Mouse (Mus musculus) liver, adult 2 months (tissue): ENCODE results near the gene Cbwd1. TPM values are rescaled to one million over a fixed set of nuclear protein-coding genes. Genes with fewer than 3 reads are reported as not detected.

Experiments used
- DNase-seq: peaks from one replicate; pipeline ENCODE4 v3.0.0-alpha.2; 2011; ENCODE audit warnings: low read depth, low spot score; ENCODE audit errors: extremely low read depth
- H3K27ac ChIP-seq: fragments of 200-500 bp; replicated peaks from 2 replicates; pipeline ENCODE4 v1.5.1; 2012; ENCODE audit warnings: low read depth, mild to moderate bottlenecking, control low read depth, inconsistent platforms, low read length; ENCODE audit not compliant: insufficient read depth
- H3K27me3 ChIP-seq: fragments of 200-500 bp; 2 replicates; pipeline ENCODE4 v1.6.1; 2012; ENCODE audit warnings: mild to moderate bottlenecking, moderate library complexity, low read length, inconsistent platforms; ENCODE audit not compliant: control insufficient read depth, insufficient read depth
- H3K36me3 ChIP-seq: fragments of 200-500 bp; 2 replicates; pipeline ENCODE4 v1.6.1; 2012; ENCODE audit warnings: low read length, inconsistent platforms; ENCODE audit not compliant: control insufficient read depth, insufficient read depth
- H3K4me1 ChIP-seq: fragments of 200-500 bp; 2 replicates; pipeline ENCODE4 v1.6.1; 2011; ENCODE audit warnings: low read length; ENCODE audit not compliant: control insufficient read depth, insufficient read depth
- H3K4me3 ChIP-seq: fragments of 200-500 bp; 2 replicates; pipeline ENCODE4 v1.5.1; 2011; ENCODE audit warnings: low read depth, mild to moderate bottlenecking, control low read depth, low read length, moderate library complexity; ENCODE audit not compliant: insufficient read depth
- H3K79me2 ChIP-seq: fragments of 200-500 bp; 2 replicates; pipeline ENCODE4 v1.6.1; 2012; ENCODE audit warnings: inconsistent platforms, mild to moderate bottlenecking, low read length, moderate library complexity; ENCODE audit not compliant: control insufficient read depth, insufficient read depth
- H3K9ac ChIP-seq: fragments of 200-500 bp; 2 replicates; pipeline ENCODE4 v1.6.1; 2012; ENCODE audit warnings: low read depth, mild to moderate bottlenecking, control low read depth, inconsistent platforms, low read length
- CTCF ChIP-seq: fragments of 200-500 bp; IDR thresholded peaks from 2 replicates; pipeline ENCODE4 v1.5.1; 2011; ENCODE audit warnings: low read depth, low read length, control low read depth
- POLR2A ChIP-seq: fragments of 200-500 bp; IDR thresholded peaks from 2 replicates; pipeline ENCODE4 v1.6.1; 2011; ENCODE audit warnings: low read length, control low read depth; ENCODE audit not compliant: insufficient read depth; ENCODE audit errors: extremely low read depth
- WGBS: fragments of 180-500 bp; shearing (Covaris S2); methylation state at CpG from one replicate; pipeline ENCODE4 v1.1.7; 2018; 5-methylcytosine and 5-hydroxymethylcytosine counted together
- polyA plus RNA-seq: library from polyadenylated mRNA; depleted of rRNA; stranded (reverse); fragments of >200 nt; gene quantifications from 2 replicates; pipeline ENCODE4 v1.2.3, GENCODE M21; 2012; rRNA removed
- total RNA-seq: library from RNA; depleted of rRNA; stranded (reverse); fragments of >200 nt; gene quantifications from 2 replicates; pipeline ENCODE4 v1.2.3, GENCODE M21; 2014; rRNA removed

The Cbwd1 gene
- total and polyA plus RNA-seq, 2 experiments, result 0.82 to 9.7 TPM

DNA sequence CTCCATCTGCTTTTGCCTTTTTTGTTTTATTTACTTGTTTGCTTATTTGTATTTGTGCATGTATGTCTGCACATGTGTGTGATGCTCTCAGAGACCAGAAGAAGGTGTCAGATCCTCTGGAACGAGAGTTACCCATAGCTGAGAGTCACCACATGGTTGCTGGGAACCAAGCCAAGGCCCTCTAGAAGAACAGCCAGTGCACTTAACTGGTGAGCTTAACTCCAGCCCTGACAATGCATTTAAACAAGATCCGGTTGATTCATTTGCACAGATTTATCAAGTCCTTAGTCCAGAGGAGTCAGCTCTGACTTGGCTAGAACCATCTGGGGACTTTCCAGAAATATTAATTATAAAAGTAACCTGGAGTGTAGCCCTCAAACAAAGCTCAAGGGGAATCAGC, 87.5 kb downstream of the Cbwd1 start:
- Histone ChIP-seq H3K4me3 (no peak overlapping the region), H3K9ac (no peak overlapping the region), H3K36me3 (no peaks in the 10 kb centered on the region), H3K4me1 (no peaks in the 10 kb centered on the region), H3K27me3 (no peaks in the 10 kb centered on the region), H3K79me2 (no peaks in the 10 kb centered on the region), H3K27ac (no peak overlapping the region)
- 53% methylated on average over 2 of the region's 2 CpGs for WGBS
- TF ChIP-seq POLR2A, result no peak
- no peak for TF ChIP-seq CTCF
- no peak for DNase-seq

DNA sequence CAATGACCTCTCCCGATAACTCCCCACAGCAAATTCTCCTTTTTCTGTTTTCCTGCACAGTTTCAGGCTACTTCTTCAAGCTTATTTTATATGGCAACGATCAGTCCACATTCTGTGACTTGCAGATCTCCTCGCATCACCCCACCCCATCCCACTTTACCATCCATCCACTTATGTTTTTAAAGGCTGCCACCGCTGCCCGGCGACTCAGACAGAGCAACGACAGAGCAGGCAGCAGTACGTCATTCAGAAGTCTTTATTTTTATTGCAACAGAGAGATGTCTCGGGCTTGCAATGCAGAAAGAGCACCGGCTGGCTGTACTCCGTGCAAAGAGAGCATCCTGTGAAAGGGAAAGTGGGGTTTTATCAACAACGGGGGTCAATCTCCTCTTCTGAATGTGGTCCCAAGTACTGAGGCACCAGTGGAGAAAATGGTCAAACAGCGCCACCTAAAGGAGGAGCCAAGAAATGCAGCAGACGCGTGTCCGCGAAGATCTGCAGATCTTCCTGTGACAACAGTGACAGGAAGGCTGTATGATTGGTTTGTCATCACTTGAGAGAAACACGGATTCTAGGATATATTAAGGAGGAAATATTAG, 90.3 kb downstream of the Cbwd1 start:
- H3K36me3 ChIP-seq, result no peaks in the 10 kb centered on the region
- H3K9ac ChIP-seq, result no peak overlapping the region
- no peaks in the 10 kb centered on the region for H3K27me3 ChIP-seq
- no peak overlapping the region for H3K4me3 ChIP-seq
- no peaks in the 10 kb centered on the region for H3K4me1 ChIP-seq
- TF ChIP-seq CTCF, result peak; percentile 84
- no peak for TF ChIP-seq POLR2A
- DNase-seq, result peak; percentile 26
- no peaks in the 10 kb centered on the region for H3K79me2 ChIP-seq
- 23% methylated on average over 18 of the region's 18 CpGs for WGBS
- no peak overlapping the region for H3K27ac ChIP-seq

Other genes starting within 250 kb of the Cbwd1 start
- gene Pgm5, start 99.8 kb downstream of the Cbwd1 start, total RNA-seq, result 1.1 and 1.7 TPM in 2 replicates
- gene Pgm5, start 99.8 kb downstream of the Cbwd1 start, polyA plus RNA-seq, result 0.46 and 0.66 TPM in 2 replicates
- gene Gm10053, start 85.9 kb downstream of the Cbwd1 start, total RNA-seq, result 86.5 and 94.5 TPM in 2 replicates
- 21.8 and 22.9 TPM in 2 replicates for gene Gm10053, start 85.9 kb downstream of the Cbwd1 start, polyA plus RNA-seq
- not detected in 2 replicates for gene Foxd4, start 60.4 kb downstream of the Cbwd1 start, total RNA-seq
- not detected in 2 replicates for gene Foxd4, start 60.4 kb downstream of the Cbwd1 start, polyA plus RNA-seq
- 8.9 and 10.9 TPM in 2 replicates for gene Dock8, start 37.9 kb upstream of the Cbwd1 start, total RNA-seq
- 9.7 and 10.8 TPM in 2 replicates for gene Dock8, start 37.9 kb upstream of the Cbwd1 start, polyA plus RNA-seq